In the genomic region with DNA sequence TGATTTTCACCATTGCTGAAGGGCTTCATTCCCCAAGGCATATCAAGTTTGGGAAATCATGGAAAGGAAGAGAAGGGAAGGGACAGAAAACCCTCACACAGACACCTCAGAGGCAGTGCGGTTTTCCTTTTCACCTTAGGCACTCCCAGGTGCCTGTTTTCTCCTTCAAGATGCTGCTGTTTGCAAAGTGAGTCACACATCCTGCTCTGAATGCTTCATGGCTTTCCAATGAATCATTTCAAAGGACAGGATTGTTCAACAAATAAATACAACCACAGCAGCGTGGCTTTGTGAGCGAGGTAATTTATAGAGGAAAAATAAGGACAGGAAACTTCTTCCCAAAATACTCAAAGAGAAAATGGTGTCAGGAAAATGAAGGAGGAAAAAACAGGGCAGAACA, we compare ENCODE assay signal across 15 mouse cellular contexts. TPM values are rescaled to one million over a fixed set of nuclear protein-coding genes. Genes with fewer than 3 reads are reported as not detected.
A peak's percentile ranks its signal among the peaks of the same experiment; 100 is the strongest.
DNase-seq lines count a peak whose midpoint lies in the region; ATAC-seq and TF ChIP-seq lines count a peak whose summit lies in the region.
"Had no signal": no experiment of that assay in that cellular context is flagged by ENCODE, and none has a peak within 500 bp of the region (broad histone marks: within the 10 kb centered on the region; RNA-seq: fewer than 3 reads in every experiment).

No protein-coding gene starts in this region.

- H3K36me3 ChIP-seq in intestine, embryonic 14.5 days (ENCODE audit: control insufficient read depth, insufficient read depth, low read length) = no peaks in the 10 kb centered on the region
- no peaks in the 10 kb centered on the region for H3K36me3 ChIP-seq in intestine, postnatal 0 days (ENCODE audit: control insufficient read depth, insufficient read depth)
- H3K36me3 ChIP-seq: midbrain, embryonic 15.5 days had no signal

- TF ChIP-seq CTCF in intestine, postnatal 0 days (IDR thresholded peaks at IDR 0.05; ENCODE audit: low read depth) = no peak

- 71% methylated on average over 3 of the region's 3 CpGs for WGBS in intestine, embryonic 14.5 days
- 51% methylated on average over 3 of the region's 3 CpGs for WGBS in intestine, postnatal 0 days

- no peak for ATAC-seq in intestine, embryonic 14.5 days (replicated peaks; ENCODE audit: low FRiP score, low TSS enrichment, low read depth)
- no peak for ATAC-seq in intestine, postnatal 0 days
- ATAC-seq: hindbrain, postnatal 0 days; liver, embryonic 12.5 days; midbrain, embryonic 15.5 days had no signal

- H3K27me3 ChIP-seq in intestine, embryonic 14.5 days (replicated peaks; ENCODE audit: control insufficient read depth, insufficient read depth, low read length) = no peaks in the 10 kb centered on the region
- H3K27me3 ChIP-seq in intestine, postnatal 0 days (replicated peaks; ENCODE audit: control insufficient read depth, insufficient read depth, low read length) = no peaks in the 10 kb centered on the region
- H3K27me3 ChIP-seq: embryonic facial prominence, embryonic 13.5 days; liver, embryonic 12.5 days; midbrain, embryonic 15.5 days; neural tube, embryonic 12.5 days had no signal

- no peak overlapping the region for H3K9ac ChIP-seq in intestine, embryonic 14.5 days (ENCODE audit: low read length)
- H3K9ac ChIP-seq in intestine, postnatal 0 days (ENCODE audit: low read depth, low read length) = no peak overlapping the region
- H3K9ac ChIP-seq: embryonic facial prominence, embryonic 13.5 days; liver, embryonic 12.5 days; midbrain, embryonic 15.5 days; neural tube, embryonic 12.5 days had no signal

- no peak overlapping the region for H3K4me2 ChIP-seq in intestine, embryonic 14.5 days (ENCODE audit: low read length)
- no peak overlapping the region for H3K4me2 ChIP-seq in intestine, postnatal 0 days (replicated peaks; ENCODE audit: low read depth)
- H3K4me2 ChIP-seq: embryonic facial prominence, embryonic 13.5 days; liver, embryonic 12.5 days; midbrain, embryonic 15.5 days; neural tube, embryonic 12.5 days had no signal

- no peak for DNase-seq in intestine, embryonic 14.5 days (ENCODE audit: low spot score)
- DNase-seq in urinary bladder, postnatal 14 days (ENCODE audit: low spot score) = peak; percentile 22
- no peak for DNase-seq in urinary bladder, postnatal 25 days (ENCODE audit: low spot score)
- DNase-seq in fibroblast of lung, adult 2 months (ENCODE audit: low read depth) = peak; percentile 51
- DNase-seq in cerebellum, postnatal 25 days = no peak
- DNase-seq in left cerebral cortex, postnatal 10 days (ENCODE audit: extremely low spot score in 1 of 2, low spot score in 2 of 2) = no peak

- H3K4me1 ChIP-seq in intestine, embryonic 14.5 days (replicated peaks; ENCODE audit: control insufficient read depth, insufficient read depth, low read length) = no peaks in the 10 kb centered on the region
- no peaks in the 10 kb centered on the region for H3K4me1 ChIP-seq in intestine, postnatal 0 days (replicated peaks; ENCODE audit: control insufficient read depth, insufficient read depth, low read length)
- H3K4me1 ChIP-seq: embryonic facial prominence, embryonic 13.5 days; liver, embryonic 12.5 days; midbrain, embryonic 15.5 days had no signal

- H3K27ac ChIP-seq in intestine, embryonic 14.5 days (ENCODE audit: low read depth) = 0 out of 2 replicates have a peak overlapping the region, but pooled peaks have one; percentile 4
- no peak overlapping the region for H3K27ac ChIP-seq in intestine, postnatal 0 days (ENCODE audit: low read depth, low read length)
- H3K27ac ChIP-seq: embryonic facial prominence, embryonic 13.5 days; hindbrain, postnatal 0 days; liver, embryonic 12.5 days; midbrain, embryonic 15.5 days; neural tube, embryonic 12.5 days had no signal

- H3K9me3 ChIP-seq in intestine, embryonic 14.5 days (ENCODE audit: control insufficient read depth, low read length) = no peaks in the 10 kb centered on the region
- no peaks in the 10 kb centered on the region for H3K9me3 ChIP-seq in intestine, postnatal 0 days (ENCODE audit: control insufficient read depth)
- H3K9me3 ChIP-seq: embryonic facial prominence, embryonic 13.5 days; liver, embryonic 12.5 days; midbrain, embryonic 15.5 days; neural tube, embryonic 12.5 days had no signal

- intact Hi-C loops in left cerebral cortex, postnatal 10 days (cut with DNase I) = no loop called here

- no peak overlapping the region for H3K4me3 ChIP-seq in intestine, embryonic 14.5 days (ENCODE audit: low read depth, low read length)
- H3K4me3 ChIP-seq in intestine, postnatal 0 days (ENCODE audit: low read depth, low read length) = no peak overlapping the region
- H3K4me3 ChIP-seq: embryonic facial prominence, embryonic 13.5 days; liver, embryonic 12.5 days; midbrain, embryonic 15.5 days; neural tube, embryonic 12.5 days had no signal

RNA-seq across cellular contexts. Expression of a gene that starts 47.3 kb away (rescaled TPM):
- polyA plus RNA-seq in intestine, embryonic 14.5 days (2014; fragmentation: Nextera tagmentation; extraction: Ambion mirVana) = 1.5 and 2.2 TPM in 2 replicates
- 1.1 TPM in 2 replicates for polyA plus RNA-seq in intestine, postnatal 0 days (2015; fragmentation: Nextera tagmentation; extraction: Ambion mirVana)
- 1 to 10 TPM; 3.4 to 4.2 TPM for total RNA-seq in left cerebral cortex, postnatal 10 days (2021)

RNA-seq across cellular contexts. Expression of a gene that starts 52.8 kb away (rescaled TPM):
- 0.43 TPM in 1 of 2 replicates, not detected in the other for polyA plus RNA-seq in intestine, embryonic 14.5 days (2014; fragmentation: Nextera tagmentation; extraction: Ambion mirVana)
- polyA plus RNA-seq in intestine, postnatal 0 days (2015; fragmentation: Nextera tagmentation; extraction: Ambion mirVana) = not detected in 2 replicates
- 1 to 10 TPM in 1 of 2 experiments, not detected in 1; 1.2 TPM for total RNA-seq in left cerebral cortex, postnatal 10 days (2021)
- total RNA-seq: heart, postnatal 25 days; hindbrain, postnatal 0 days; left cerebral cortex, postnatal 36 days had no signal
- polyA plus RNA-seq: embryonic facial prominence, embryonic 13.5 days; kidney, embryonic 14.5 days; liver, embryonic 12.5 days; midbrain, embryonic 15.5 days; neural tube, embryonic 12.5 days had no signal

RNA-seq across cellular contexts. Expression of a gene that starts 53.2 kb away (rescaled TPM):
- 34.3 and 36.5 TPM in 2 replicates for polyA plus RNA-seq in intestine, embryonic 14.5 days (2014; fragmentation: Nextera tagmentation; extraction: Ambion mirVana)
- polyA plus RNA-seq in intestine, postnatal 0 days (2015; fragmentation: Nextera tagmentation; extraction: Ambion mirVana) = 15.0 and 17.1 TPM in 2 replicates
- total RNA-seq in left cerebral cortex, postnatal 10 days (2021) = 10 to 100 TPM; 26.7 to 34.4 TPM

RNA-seq across cellular contexts. Expression of a gene that starts 54.1 kb away (rescaled TPM):
- 105 TPM in 2 replicates for polyA plus RNA-seq in intestine, embryonic 14.5 days (2014; fragmentation: Nextera tagmentation; extraction: Ambion mirVana)
- 50.2 and 50.4 TPM in 2 replicates for polyA plus RNA-seq in intestine, postnatal 0 days (2015; fragmentation: Nextera tagmentation; extraction: Ambion mirVana)
- total RNA-seq in left cerebral cortex, postnatal 10 days (2021) = 10 to 100 TPM; 40.8 to 42.5 TPM

RNA-seq across cellular contexts. Expression of a gene that starts 55.2 kb away (rescaled TPM):
- polyA plus RNA-seq in intestine, embryonic 14.5 days (2014; fragmentation: Nextera tagmentation; extraction: Ambion mirVana) = 13.5 and 14.9 TPM in 2 replicates
- 3.1 and 3.5 TPM in 2 replicates for polyA plus RNA-seq in intestine, postnatal 0 days (2015; fragmentation: Nextera tagmentation; extraction: Ambion mirVana)
- total RNA-seq in left cerebral cortex, postnatal 10 days (2021) = 10 to 100 TPM; 93.0 to 95.6 TPM

Comparison
In these comparisons a context has a peak if more than half of its experiments do, and no peak if none do; other contexts are left out.
1. DNase-seq: peak in urinary bladder, postnatal 14 days (single experiment) and fibroblast of lung, adult 2 months (single experiment); none in intestine, embryonic 14.5 days (single experiment), urinary bladder, postnatal 25 days (single experiment), cerebellum, postnatal 25 days (0 of 2) and left cerebral cortex, postnatal 10 days (0 of 2).